Mouse (Mus musculus): ENCODE measurements around the gene 4930404N11Rik. TPM values are rescaled to one million over a fixed set of nuclear protein-coding genes. Genes with fewer than 3 reads are reported as not detected.
A peak's percentile ranks its signal among the peaks of the same experiment; 100 is the strongest.

4930404N11Rik gene
- polyA plus RNA-seq, 1 experiment from 2014 or later = 2.3 TPM

GRCm38 (mm10) chr10:81389801-81390677 is 24.4 kb upstream of the 4930404N11Rik start:
- 53% methylated on average over 23 of the region's 23 CpGs for WGBS (ENCODE audit: insufficient replicate concordance)
- no peaks in the 10 kb centered on the region for H3K9me3 ChIP-seq (replicated peaks)
- no peak overlapping the region for H3K4me2 ChIP-seq
- H3K27ac ChIP-seq (replicated peaks) = peak overlapping the region; percentile 61
- H3K9ac ChIP-seq = no peak overlapping the region
- H3K36me3 ChIP-seq (replicated peaks) = peaks cover 29% of the 10 kb centered on the region
- no peaks in the 10 kb centered on the region; the same call in 1 of the 2 replicates for H3K27me3 ChIP-seq
- H3K4me3 ChIP-seq (replicated peaks) = no peak overlapping the region
- peaks cover 66% of the 10 kb centered on the region for H3K4me1 ChIP-seq (replicated peaks)
- no peak for ATAC-seq (ENCODE audit: insufficient read depth)

DNA sequence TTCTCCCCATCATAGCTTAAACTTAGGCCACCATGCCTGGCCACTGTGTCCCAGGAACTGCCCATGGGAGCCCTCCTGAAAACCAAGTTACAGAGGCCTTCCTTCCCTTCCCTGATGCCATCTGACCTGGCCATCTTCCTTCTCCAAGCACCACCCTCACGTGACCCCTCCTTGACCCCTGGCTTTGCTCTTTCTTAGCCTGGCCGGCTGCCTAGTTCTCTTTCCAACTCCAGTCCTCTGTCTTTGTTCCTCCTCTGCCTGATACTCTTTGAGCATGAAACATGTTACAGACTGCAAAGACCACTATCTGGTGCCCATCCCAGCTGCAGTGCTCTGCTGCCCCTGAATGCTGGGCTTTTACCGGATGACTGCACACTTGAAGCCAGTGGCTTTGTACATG is 23.8 kb upstream of the 4930404N11Rik start:
- Histone ChIP-seq H3K4me3 (replicated peaks) (no peak overlapping the region), H3K27me3 (no peaks in the 10 kb centered on the region; the same call in 1 of the 2 replicates), H3K4me1 (replicated peaks) (peaks cover 72% of the 10 kb centered on the region), H3K36me3 (replicated peaks) (peaks cover 29% of the 10 kb centered on the region), H3K9me3 (replicated peaks) (no peaks in the 10 kb centered on the region), H3K27ac (replicated peaks) (peak overlapping the region; percentile 61), H3K9ac (no peak overlapping the region), H3K4me2 (no peak overlapping the region)
- no peak for ATAC-seq (ENCODE audit: insufficient read depth)
- 65% methylated on average over 3 of the region's 3 CpGs for WGBS (ENCODE audit: insufficient replicate concordance)

DNA sequence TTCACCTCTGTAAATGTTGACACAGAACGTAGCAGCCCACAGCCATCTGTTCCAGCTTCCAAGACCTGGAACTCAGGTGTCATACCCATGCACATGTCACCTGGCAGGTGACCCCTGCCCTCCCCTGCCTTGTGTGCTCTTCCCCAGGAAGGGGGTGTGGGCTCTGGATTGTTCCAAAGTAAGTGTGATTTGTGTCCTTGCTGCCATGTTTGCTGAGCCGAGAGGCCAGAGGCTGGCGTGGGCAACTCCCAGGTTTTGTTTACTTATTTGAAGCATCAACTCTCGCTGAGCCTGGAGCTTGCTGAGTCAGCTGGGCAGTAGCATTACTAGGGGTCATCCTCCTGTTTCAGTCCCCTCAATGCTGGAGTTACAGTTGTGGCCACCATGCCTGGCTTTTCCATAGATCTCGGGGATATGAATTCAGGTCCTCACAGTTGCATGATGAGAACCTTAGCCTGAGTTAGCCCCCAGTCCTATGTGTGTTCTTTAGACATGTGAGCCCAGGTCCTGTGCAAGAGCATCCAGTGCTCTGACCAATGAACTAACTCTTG is 23.0 kb upstream of the 4930404N11Rik start, which contains the start of gene Gm48552:
Gene Gm48552, plus strand, starts transcription at position 501 of the 551 bp plus-strand sequence.
- H3K4me2 ChIP-seq = no peak within 1 kb of the TSS
- H3K27ac ChIP-seq (replicated peaks) = peak within 1 kb of the TSS; percentile 61
- H3K36me3 ChIP-seq (replicated peaks) = peaks cover 29% of the 10 kb centered on the region
- H3K9ac ChIP-seq = no peak within 1 kb of the TSS
- no peaks in the 10 kb centered on the region; the same call in 1 of the 2 replicates for H3K27me3 ChIP-seq
- no peak for ATAC-seq (ENCODE audit: insufficient read depth)
- no peak within 1 kb of the TSS for H3K4me3 ChIP-seq (replicated peaks)
- H3K9me3 ChIP-seq (replicated peaks) = no peaks in the 10 kb centered on the region
- H3K4me1 ChIP-seq (replicated peaks) = peaks cover 70% of the 10 kb centered on the region
- 54% methylated on average over 5 of the region's 5 CpGs for WGBS (ENCODE audit: insufficient replicate concordance)

DNA sequence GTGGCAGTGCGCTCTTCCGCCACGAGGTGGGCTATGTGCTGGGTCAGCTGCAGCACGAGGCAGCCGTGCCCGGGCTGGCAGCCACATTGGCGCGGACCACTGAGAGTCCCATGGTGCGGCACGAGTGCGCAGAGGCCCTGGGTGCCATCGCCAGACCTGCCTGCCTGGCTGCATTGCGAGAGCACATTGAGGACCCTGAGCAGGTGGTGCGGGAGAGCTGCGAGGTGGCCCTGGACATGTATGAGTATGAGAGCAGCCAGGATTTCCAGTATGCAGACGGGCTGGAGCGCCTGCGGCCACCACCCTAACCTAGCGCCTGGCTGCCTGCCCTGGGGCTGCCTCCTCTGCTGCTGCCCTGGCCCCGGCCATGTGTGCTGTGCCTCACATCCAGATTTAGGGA is 22.1 kb upstream of the 4930404N11Rik start:
- peaks cover 69% of the 10 kb centered on the region for H3K4me1 ChIP-seq (replicated peaks)
- no peak overlapping the region for H3K4me2 ChIP-seq
- peaks cover 29% of the 10 kb centered on the region for H3K36me3 ChIP-seq (replicated peaks)
- H3K9me3 ChIP-seq (replicated peaks) = no peaks in the 10 kb centered on the region
- no peak overlapping the region for H3K9ac ChIP-seq
- 89% methylated on average over 20 of the region's 20 CpGs for WGBS (ENCODE audit: insufficient replicate concordance)
- ATAC-seq (ENCODE audit: insufficient read depth) = no peak
- 0 out of 2 replicates have a peak overlapping the region, but pooled peaks have one; percentile 6 for H3K27ac ChIP-seq (replicated peaks)
- H3K4me3 ChIP-seq (replicated peaks) = no peak overlapping the region
- H3K27me3 ChIP-seq = no peaks in the 10 kb centered on the region

DNA sequence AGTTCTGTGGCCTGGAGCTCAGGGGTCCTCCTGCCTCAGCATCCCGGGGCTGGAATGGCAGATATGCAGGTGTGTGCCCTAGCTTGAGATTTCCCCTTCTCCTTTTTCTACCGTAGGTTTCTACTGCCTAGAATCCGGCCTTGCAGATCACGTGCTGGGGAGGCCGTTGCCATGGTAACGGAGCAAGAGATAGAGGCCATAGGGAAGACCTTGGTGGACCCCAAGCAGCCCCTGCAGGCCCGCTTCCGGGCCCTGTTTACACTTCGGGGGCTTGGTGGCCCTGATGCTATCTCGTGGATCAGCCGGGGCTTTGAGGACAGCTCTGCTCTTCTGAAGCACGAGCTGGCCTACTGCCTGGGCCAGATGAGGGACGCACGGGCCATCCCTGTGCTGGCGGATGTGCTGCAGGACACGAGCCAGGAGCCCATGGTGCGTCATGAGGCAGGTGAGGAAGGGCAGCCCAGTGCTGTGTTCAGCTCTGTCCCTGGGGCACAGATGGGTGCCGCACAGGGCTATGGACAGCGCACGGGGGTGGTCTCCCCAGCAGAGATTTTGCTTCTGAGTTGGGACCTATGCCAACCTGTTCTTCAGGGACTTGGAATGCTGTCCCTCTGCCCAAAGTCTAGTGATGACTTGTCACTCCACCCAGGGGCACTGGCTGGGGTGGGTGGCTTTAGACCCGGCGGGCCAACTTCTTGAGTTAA is 20.1 kb upstream of the 4930404N11Rik start:
- H3K4me2 ChIP-seq = peak overlapping the region; percentile 91
- H3K27ac ChIP-seq (replicated peaks) = peak overlapping the region; percentile 99; the same call in 1 of the 2 replicates
- H3K4me3 ChIP-seq (replicated peaks) = peak overlapping the region; percentile 76
- H3K9me3 ChIP-seq (replicated peaks) = no peaks in the 10 kb centered on the region
- peaks cover 81% of the 10 kb centered on the region for H3K4me1 ChIP-seq (replicated peaks)
- no peaks in the 10 kb centered on the region for H3K27me3 ChIP-seq
- 67% methylated on average over 22 of the region's 22 CpGs for WGBS (ENCODE audit: insufficient replicate concordance)
- H3K9ac ChIP-seq = 0 out of 2 replicates have a peak overlapping the region, but pooled peaks have one; percentile 75
- no peak for ATAC-seq (ENCODE audit: insufficient read depth)
- peaks cover 29% of the 10 kb centered on the region for H3K36me3 ChIP-seq (replicated peaks)

DNA sequence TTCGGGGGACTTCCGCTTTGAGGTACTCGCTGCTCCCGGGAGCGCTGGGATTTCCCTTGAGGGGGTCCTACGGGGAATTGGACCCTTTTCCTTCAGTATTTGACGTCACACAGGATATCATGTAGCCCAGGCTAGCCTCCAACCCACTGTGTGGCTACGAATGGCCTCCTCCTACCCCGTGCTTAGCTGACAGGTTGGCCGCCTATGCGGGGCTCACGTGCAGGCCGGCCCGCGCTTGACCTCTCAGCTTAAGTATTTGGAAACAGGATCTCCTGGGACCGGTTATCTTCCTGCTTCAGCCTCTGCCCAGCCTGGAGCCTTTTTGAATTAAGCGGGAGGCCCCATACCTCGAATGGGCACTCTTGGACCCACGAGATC is 19.0 kb upstream of the 4930404N11Rik start:
- Histone ChIP-seq H3K4me1 (replicated peaks) (peaks cover 83% of the 10 kb centered on the region), H3K36me3 (replicated peaks) (peaks cover 29% of the 10 kb centered on the region), H3K4me2 (peak overlapping the region; percentile 91), H3K4me3 (replicated peaks) (peak overlapping the region; percentile 76), H3K9ac (peak overlapping the region; percentile 75), H3K27ac (replicated peaks) (peak overlapping the region; percentile 99), H3K9me3 (replicated peaks) (no peaks in the 10 kb centered on the region), H3K27me3 (no peaks in the 10 kb centered on the region)
- under 1% methylated on average over 19 of the region's 19 CpGs for WGBS (ENCODE audit: insufficient replicate concordance)
- ATAC-seq (ENCODE audit: insufficient read depth) = no peak

- H3K36me3 ChIP-seq (replicated peaks) = peaks cover 29% of the 10 kb centered on the region
Observed at GRCm38 (mm10) chr10:81383802-81384604, 18.4 kb upstream of the 4930404N11Rik start, which contains the start of the genes Dohh and Gm48551. TSS of gene Dohh (plus strand) at chr10:81384428. TSS of gene Gm48551 (plus strand) at chr10:81384466.

GRCm38 (mm10) chr10:81382039-81382438 is 16.4 kb upstream of the 4930404N11Rik start:
- peak overlapping the region; percentile 55 for H3K4me2 ChIP-seq
- no peaks in the 10 kb centered on the region for H3K27me3 ChIP-seq
- H3K27ac ChIP-seq (replicated peaks) = peak overlapping the region; percentile 99
- ATAC-seq (ENCODE audit: insufficient read depth) = peak; percentile 78
- H3K9me3 ChIP-seq (replicated peaks) = no peaks in the 10 kb centered on the region
- peak overlapping the region; percentile 55 for H3K9ac ChIP-seq
- 10% methylated on average over 5 of the region's 5 CpGs for WGBS (ENCODE audit: insufficient replicate concordance)
- peaks cover 74% of the 10 kb centered on the region for H3K4me1 ChIP-seq (replicated peaks)
- 0 out of 2 replicates have a peak overlapping the region, but pooled peaks have one; percentile 19 for H3K4me3 ChIP-seq (replicated peaks)
- peaks cover 13% of the 10 kb centered on the region for H3K36me3 ChIP-seq (replicated peaks)

More at GRCm38 (mm10) chr10:81383802-81384604, 18.4 kb upstream of the 4930404N11Rik start, which contains the start of the genes Dohh and Gm48551:
- peak within 1 kb of the TSS; percentile 99 for H3K27ac ChIP-seq (replicated peaks)
- peak within 1 kb of the TSS; percentile 91 for H3K4me2 ChIP-seq
- H3K4me1 ChIP-seq (replicated peaks) = peaks cover 82% of the 10 kb centered on the region
- H3K9ac ChIP-seq = peak within 1 kb of the TSS; percentile 75
- WGBS (ENCODE audit: insufficient replicate concordance) = 7% methylated on average over 54 of the region's 54 CpGs
- no peaks in the 10 kb centered on the region for H3K27me3 ChIP-seq
- no peaks in the 10 kb centered on the region for H3K9me3 ChIP-seq (replicated peaks)
- peak; percentile 73 for ATAC-seq (ENCODE audit: insufficient read depth)
- peak within 1 kb of the TSS; percentile 76 for H3K4me3 ChIP-seq (replicated peaks)

DNA sequence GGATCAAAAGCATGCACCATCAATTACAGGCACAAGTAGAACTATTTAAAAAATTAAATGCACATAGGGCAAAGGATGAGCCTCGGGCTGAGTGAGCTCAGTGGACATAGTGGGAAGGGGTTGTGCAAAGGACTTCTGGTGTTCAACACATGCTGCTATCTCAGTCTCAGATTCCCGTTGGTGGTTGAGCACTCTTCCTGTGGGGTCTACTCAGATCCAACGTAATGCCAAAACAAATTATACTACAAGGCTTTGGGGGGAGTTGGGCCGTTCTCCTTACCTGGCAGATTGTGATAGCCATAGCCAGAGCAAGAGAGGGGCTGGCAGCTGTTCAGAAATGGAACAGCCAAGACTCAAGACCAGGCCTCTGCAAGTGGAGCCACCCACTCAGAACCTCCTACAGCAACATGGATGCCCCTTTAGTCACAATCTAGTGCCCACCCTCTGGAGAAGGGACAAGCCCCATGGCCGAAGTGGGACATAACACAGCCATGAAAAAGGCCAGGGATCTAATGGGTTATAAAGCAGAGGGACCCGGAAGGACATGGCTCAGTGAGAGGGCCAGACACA is 14.3 kb upstream of the 4930404N11Rik start:
- H3K36me3 ChIP-seq (replicated peaks) = peaks cover 16% of the 10 kb centered on the region
- H3K4me3 ChIP-seq (replicated peaks) = peak overlapping the region; percentile 76
- H3K9ac ChIP-seq = peak overlapping the region; percentile 68
- ATAC-seq (ENCODE audit: insufficient read depth) = no peak
- H3K4me2 ChIP-seq = peak overlapping the region; percentile 77
- H3K4me1 ChIP-seq (replicated peaks) = peaks cover 76% of the 10 kb centered on the region
- no peaks in the 10 kb centered on the region for H3K27me3 ChIP-seq
- no peaks in the 10 kb centered on the region for H3K9me3 ChIP-seq (replicated peaks)
- H3K27ac ChIP-seq (replicated peaks) = peak overlapping the region; percentile 99
- WGBS (ENCODE audit: insufficient replicate concordance) = 43% methylated on average over 6 of the region's 6 CpGs

DNA sequence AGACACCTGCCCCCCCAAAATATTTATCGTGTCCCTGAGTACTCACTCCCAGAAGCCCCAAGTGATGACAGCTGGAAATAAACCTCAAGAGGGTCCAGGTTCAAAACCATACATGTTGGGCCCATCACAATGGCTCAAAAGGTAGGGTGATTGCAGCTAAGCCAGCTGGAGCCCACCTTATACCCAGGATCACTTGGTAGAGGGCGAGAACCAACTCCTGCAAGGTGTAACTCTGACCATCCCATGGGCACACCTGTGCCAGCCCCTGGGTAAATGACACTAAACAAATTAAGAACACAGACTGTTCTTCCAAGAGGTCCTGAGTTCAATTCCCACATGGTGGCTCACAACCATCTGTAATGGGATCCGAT is 13.6 kb upstream of the 4930404N11Rik start:
- H3K27me3 ChIP-seq = no peaks in the 10 kb centered on the region
- H3K4me2 ChIP-seq = peak overlapping the region; percentile 77
- H3K9me3 ChIP-seq (replicated peaks) = no peaks in the 10 kb centered on the region
- peak overlapping the region; percentile 99 for H3K27ac ChIP-seq (replicated peaks)
- peaks cover 23% of the 10 kb centered on the region for H3K36me3 ChIP-seq (replicated peaks)
- peak overlapping the region; percentile 76 for H3K4me3 ChIP-seq (replicated peaks)
- H3K9ac ChIP-seq = peak overlapping the region; percentile 68
- ATAC-seq (ENCODE audit: insufficient read depth) = no peak
- WGBS (ENCODE audit: insufficient replicate concordance) = 55% methylated on average over 3 of the region's 3 CpGs
- peaks cover 78% of the 10 kb centered on the region for H3K4me1 ChIP-seq (replicated peaks)
